Mouse (Mus musculus): ENCODE measurements at regions not wholly inside any gene's neighbourhood (a gene's known extent, or its start where the extent isn't known, plus 50 kb on each side); places are given as distances from the start of the nearest gene placed in this dataset.

DNA sequence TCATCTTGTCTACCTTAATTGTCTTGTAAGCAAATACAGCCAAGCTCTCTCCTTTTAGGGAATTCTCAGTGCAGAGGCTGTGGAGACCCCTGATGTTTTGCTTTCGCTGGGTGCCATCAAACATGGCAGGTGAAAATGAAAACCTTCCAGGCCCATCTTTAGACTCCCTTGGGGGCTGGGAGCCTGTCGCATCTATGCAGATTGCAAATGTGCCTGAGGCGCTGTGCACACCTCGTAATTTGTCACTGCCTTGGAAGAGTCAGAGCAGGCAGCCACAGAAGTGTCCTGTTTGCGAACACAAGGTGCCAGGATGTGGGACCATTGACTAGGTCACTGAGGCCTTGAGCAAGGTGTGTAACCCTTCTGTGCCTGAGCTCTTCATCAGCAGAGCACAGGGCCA, 179.2 kb downstream of the Emp1 start:
- no peak overlapping the region for H3K27ac ChIP-seq (ENCODE audit: insufficient read depth, low read depth, low read length)
- H3K27me3 ChIP-seq (replicated peaks; ENCODE audit: control insufficient read depth, insufficient read depth, low read length): no peaks in the 10 kb centered on the region
- no peaks in the 10 kb centered on the region for H3K36me3 ChIP-seq (ENCODE audit: control insufficient read depth, insufficient read depth, low read length)
- 81% methylated on average over 5 of the region's 5 CpGs for WGBS
- no peak for TF ChIP-seq CTCF (conservative IDR thresholded peaks at IDR 0.05; ENCODE audit: insufficient read depth, insufficient read length, low read depth, low read length)
- TF ChIP-seq POLR2A (IDR thresholded peaks at IDR 0.05; ENCODE audit: low read depth, low read length): no peak
- DNase-seq: no peak
- H3K4me3 ChIP-seq (ENCODE audit: insufficient read depth, low read depth, low read length): no peak overlapping the region
- H3K4me1 ChIP-seq (ENCODE audit: control insufficient read depth, insufficient read depth, low read length): peaks cover 13% of the 10 kb centered on the region; the same call in 1 of the 2 replicates

DNA sequence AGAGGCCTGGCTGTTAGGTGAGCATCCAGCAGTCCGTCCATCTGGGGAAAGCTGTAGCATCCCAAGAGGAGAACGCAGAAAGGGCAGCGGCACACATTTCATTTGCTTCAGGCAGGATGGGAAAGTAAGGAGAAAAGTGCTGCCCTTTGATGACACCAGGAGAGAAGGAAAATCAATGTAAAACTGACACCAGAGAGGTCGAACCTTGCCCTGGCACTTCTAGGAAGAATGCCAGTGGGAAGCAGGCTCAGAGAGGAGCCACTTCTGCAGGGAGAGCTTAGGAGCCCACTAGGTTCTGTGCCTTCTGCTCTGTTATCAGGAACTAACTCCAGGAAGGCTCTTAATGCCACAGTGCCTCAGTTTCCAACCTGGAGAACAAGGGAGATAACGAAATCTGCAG, 180.0 kb downstream of the Emp1 start:
- Histone ChIP-seq H3K36me3 (ENCODE audit: control insufficient read depth, insufficient read depth, low read length) (no peaks in the 10 kb centered on the region), H3K4me1 (ENCODE audit: control insufficient read depth, insufficient read depth, low read length) (peaks cover 13% of the 10 kb centered on the region; the same call in 1 of the 2 replicates), H3K27ac (ENCODE audit: insufficient read depth, low read depth, low read length) (no peak overlapping the region), H3K4me3 (ENCODE audit: insufficient read depth, low read depth, low read length) (no peak overlapping the region), H3K27me3 (replicated peaks; ENCODE audit: control insufficient read depth, insufficient read depth, low read length) (no peaks in the 10 kb centered on the region)
- TF ChIP-seq POLR2A (IDR thresholded peaks at IDR 0.05; ENCODE audit: low read depth, low read length): no peak
- no peak for TF ChIP-seq CTCF (conservative IDR thresholded peaks at IDR 0.05; ENCODE audit: insufficient read depth, insufficient read length, low read depth, low read length)
- peak; percentile 77 for DNase-seq
- 63% methylated on average over 5 of the region's 5 CpGs for WGBS

DNA sequence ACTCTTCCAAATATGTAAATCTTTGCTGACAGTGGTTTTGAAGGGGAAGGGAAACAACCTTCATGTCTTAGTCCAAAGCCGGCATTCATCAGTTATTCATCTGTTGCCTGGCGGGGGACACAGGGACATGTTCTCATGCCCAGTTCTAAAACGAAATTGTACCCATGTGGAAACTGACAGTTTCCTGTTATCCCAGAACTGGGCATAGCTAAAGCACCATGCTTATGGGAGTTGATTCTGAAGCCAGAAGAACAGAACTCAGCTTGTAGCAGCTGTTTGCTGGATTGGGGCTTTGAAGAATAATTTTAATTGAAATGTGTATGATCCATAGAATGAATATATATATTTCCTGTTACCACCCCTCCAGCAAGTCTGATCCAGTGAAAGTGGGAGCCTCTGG, 181.0 kb downstream of the Emp1 start:
- H3K27ac ChIP-seq (ENCODE audit: insufficient read depth, low read depth, low read length): no peak overlapping the region
- TF ChIP-seq CTCF (conservative IDR thresholded peaks at IDR 0.05; ENCODE audit: insufficient read depth, insufficient read length, low read depth, low read length): no peak
- no peak for TF ChIP-seq POLR2A (IDR thresholded peaks at IDR 0.05; ENCODE audit: low read depth, low read length)
- DNase-seq: no peak
- H3K4me1 ChIP-seq (ENCODE audit: control insufficient read depth, insufficient read depth, low read length): peaks cover 13% of the 10 kb centered on the region; the same call in 1 of the 2 replicates
- H3K36me3 ChIP-seq (ENCODE audit: control insufficient read depth, insufficient read depth, low read length): no peaks in the 10 kb centered on the region
- 66% methylated on average over 3 of the region's 3 CpGs for WGBS
- no peaks in the 10 kb centered on the region for H3K27me3 ChIP-seq (replicated peaks; ENCODE audit: control insufficient read depth, insufficient read depth, low read length)
- H3K4me3 ChIP-seq (ENCODE audit: insufficient read depth, low read depth, low read length): no peak overlapping the region

DNA sequence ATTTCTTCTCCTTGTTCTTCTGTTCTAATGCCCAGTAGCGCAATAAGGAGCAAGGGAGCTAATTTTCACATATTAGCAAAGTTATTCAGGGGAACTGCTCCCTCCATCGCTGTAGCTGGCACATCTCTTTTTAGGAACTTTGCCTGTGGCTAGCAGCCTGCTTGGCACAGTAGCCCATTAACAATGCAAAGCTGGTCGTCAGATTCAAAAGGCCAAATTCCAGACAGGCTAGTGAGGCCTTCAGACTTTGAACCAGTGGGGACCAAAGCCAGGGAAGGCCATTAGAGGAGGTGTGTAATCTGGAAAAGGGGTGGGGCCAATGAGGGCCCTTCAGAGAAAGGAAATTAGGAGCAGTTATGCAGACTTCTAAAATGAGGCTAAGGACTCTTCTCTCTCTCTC, 181.5 kb downstream of the Emp1 start:
- no peak for TF ChIP-seq CTCF (conservative IDR thresholded peaks at IDR 0.05; ENCODE audit: insufficient read depth, insufficient read length, low read depth, low read length)
- no peak for TF ChIP-seq POLR2A (IDR thresholded peaks at IDR 0.05; ENCODE audit: low read depth, low read length)
- H3K27me3 ChIP-seq (replicated peaks; ENCODE audit: control insufficient read depth, insufficient read depth, low read length): no peaks in the 10 kb centered on the region
- no peak overlapping the region for H3K4me3 ChIP-seq (ENCODE audit: insufficient read depth, low read depth, low read length)
- DNase-seq: peak; percentile 90
- no peaks in the 10 kb centered on the region for H3K36me3 ChIP-seq (ENCODE audit: control insufficient read depth, insufficient read depth, low read length)
- peaks cover 13% of the 10 kb centered on the region; the same call in 1 of the 2 replicates for H3K4me1 ChIP-seq (ENCODE audit: control insufficient read depth, insufficient read depth, low read length)
- H3K27ac ChIP-seq (ENCODE audit: insufficient read depth, low read depth, low read length): no peak overlapping the region
- 29% methylated on average over 3 of the region's 3 CpGs for WGBS

DNA sequence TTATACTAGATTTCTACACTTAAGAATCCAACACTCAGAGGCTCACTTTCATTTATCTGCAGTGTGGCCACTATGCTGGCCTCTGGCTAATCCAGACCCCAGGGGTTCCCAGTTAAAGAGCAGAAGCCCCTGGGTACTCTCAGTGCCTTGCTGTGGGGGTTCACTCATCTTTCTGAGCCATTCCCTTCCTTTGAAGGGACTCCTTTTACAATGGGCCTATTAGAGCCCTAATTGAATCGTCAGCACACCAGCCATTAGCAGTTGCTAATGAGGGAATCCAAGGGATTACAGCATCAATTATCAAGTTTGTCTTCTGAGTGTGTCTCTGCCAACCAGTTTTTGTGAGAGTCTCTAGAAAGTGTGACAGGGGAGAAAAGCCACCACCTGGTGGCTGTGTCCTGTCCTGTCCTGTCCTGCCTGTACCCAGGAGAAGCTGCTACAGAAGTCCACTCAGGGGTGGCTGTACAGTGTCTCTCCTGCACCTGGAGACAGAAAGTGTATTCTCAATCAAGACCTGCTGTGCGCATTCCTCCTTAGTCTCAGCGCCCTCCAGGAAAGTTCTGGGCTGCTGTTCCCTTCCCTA, 188.1 kb downstream of the Emp1 start:
- DNase-seq: no peak
- Histone ChIP-seq H3K27me3 (replicated peaks; ENCODE audit: control insufficient read depth, insufficient read depth, low read length) (no peaks in the 10 kb centered on the region), H3K4me3 (ENCODE audit: insufficient read depth, low read depth, low read length) (no peak overlapping the region), H3K4me1 (ENCODE audit: control insufficient read depth, insufficient read depth, low read length) (no peaks in the 10 kb centered on the region), H3K27ac (ENCODE audit: insufficient read depth, low read depth, low read length) (no peak overlapping the region), H3K36me3 (ENCODE audit: control insufficient read depth, insufficient read depth, low read length) (no peaks in the 10 kb centered on the region)
- TF ChIP-seq CTCF (conservative IDR thresholded peaks at IDR 0.05; ENCODE audit: insufficient read depth, insufficient read length, low read depth, low read length) (no peak), POLR2A (IDR thresholded peaks at IDR 0.05; ENCODE audit: low read depth, low read length) (no peak)
- 59% methylated on average over 3 of the region's 3 CpGs for WGBS

DNA sequence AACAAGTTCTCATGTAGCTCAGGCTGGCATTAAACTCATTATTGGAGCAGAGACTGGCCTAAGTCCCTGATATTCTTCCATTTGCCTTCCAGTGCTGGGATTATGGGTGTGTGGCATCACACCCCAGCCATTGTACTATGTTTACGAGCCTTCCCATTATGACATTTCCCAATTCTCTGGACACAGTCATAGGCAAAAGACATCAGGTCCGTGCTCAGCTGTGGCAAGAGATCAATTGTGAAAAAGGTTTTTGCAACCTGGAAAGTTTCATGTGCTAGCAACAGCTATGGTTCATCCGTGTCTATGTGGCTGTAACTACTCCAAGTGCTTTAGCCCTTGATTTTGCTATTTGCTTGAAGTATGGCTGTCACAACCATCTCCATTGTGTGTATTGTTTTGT, 190.1 kb downstream of the Emp1 start:
- WGBS: 92% methylated on average over 3 of the region's 3 CpGs
- no peak for TF ChIP-seq CTCF (conservative IDR thresholded peaks at IDR 0.05; ENCODE audit: insufficient read depth, insufficient read length, low read depth, low read length)
- no peak for TF ChIP-seq POLR2A (IDR thresholded peaks at IDR 0.05; ENCODE audit: low read depth, low read length)
- Histone ChIP-seq H3K27me3 (replicated peaks; ENCODE audit: control insufficient read depth, insufficient read depth, low read length) (no peaks in the 10 kb centered on the region), H3K4me3 (ENCODE audit: insufficient read depth, low read depth, low read length) (no peak overlapping the region), H3K4me1 (ENCODE audit: control insufficient read depth, insufficient read depth, low read length) (no peaks in the 10 kb centered on the region), H3K27ac (ENCODE audit: insufficient read depth, low read depth, low read length) (no peak overlapping the region), H3K36me3 (ENCODE audit: control insufficient read depth, insufficient read depth, low read length) (no peaks in the 10 kb centered on the region)
- DNase-seq: no peak

DNA sequence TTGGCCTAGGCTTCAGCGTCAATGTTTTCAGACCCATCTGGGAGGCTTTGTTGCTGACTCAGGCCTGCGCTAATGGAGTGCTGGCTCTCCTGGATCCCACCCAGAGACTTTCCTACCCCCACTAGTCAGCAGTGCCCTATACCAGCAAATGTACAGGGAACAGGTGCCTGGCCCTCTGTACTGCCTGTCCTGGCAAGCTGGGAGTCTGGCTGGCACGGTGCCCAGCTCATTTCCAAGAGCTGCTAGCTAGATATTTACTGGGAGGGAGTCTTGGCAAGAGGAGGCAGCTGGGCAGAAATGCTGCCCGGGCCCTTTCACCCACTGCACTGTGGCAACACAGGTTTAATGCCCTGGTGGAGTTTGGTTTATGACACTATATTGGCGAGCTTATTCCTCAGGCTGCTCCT, 197.2 kb downstream of the Emp1 start:
- no peak overlapping the region for H3K4me3 ChIP-seq (ENCODE audit: insufficient read depth, low read depth, low read length)
- WGBS: 16% methylated on average over 5 of the region's 5 CpGs
- no peak for TF ChIP-seq CTCF (conservative IDR thresholded peaks at IDR 0.05; ENCODE audit: insufficient read depth, insufficient read length, low read depth, low read length)
- TF ChIP-seq POLR2A (IDR thresholded peaks at IDR 0.05; ENCODE audit: low read depth, low read length): no peak
- H3K36me3 ChIP-seq (ENCODE audit: control insufficient read depth, insufficient read depth, low read length): no peaks in the 10 kb centered on the region
- H3K27ac ChIP-seq (ENCODE audit: insufficient read depth, low read depth, low read length): peak overlapping the region; percentile 7; the same call in 1 of the 2 replicates
- DNase-seq: peak; percentile 98
- no peaks in the 10 kb centered on the region for H3K27me3 ChIP-seq (replicated peaks; ENCODE audit: control insufficient read depth, insufficient read depth, low read length)
- H3K4me1 ChIP-seq (ENCODE audit: control insufficient read depth, insufficient read depth, low read length): peaks cover 6% of the 10 kb centered on the region; the same call in 1 of the 2 replicates
